Mouse (Mus musculus): ENCODE data around the gene Alk. TPM values are rescaled to one million over a fixed set of nuclear protein-coding genes. Genes with fewer than 3 reads are reported as not detected.

Alk gene
- polyA plus RNA-seq, 1 experiment = not detected

DNA sequence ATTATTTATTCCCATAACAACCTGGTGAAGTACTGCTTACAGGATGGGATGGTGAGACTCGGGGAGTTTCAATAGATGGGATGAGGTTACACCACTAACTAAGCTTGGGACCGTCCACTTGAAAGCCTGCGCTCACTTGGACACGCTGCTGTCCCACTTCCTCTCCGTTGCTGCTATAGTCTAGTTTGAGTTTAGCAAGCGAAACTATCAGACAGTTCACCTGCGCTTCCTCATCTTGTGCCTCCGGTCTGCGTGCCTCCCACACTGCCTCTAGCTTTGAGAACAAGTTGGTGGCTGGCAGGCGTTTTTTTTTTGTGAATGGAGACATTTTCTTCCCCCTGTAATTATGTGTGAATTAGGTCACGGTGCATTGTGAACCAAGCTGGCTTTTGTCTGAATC, 639.8 kb downstream of the Alk start:
- Histone ChIP-seq H3K9me3 (replicated peaks; ENCODE audit: control insufficient read depth, insufficient read depth, low read length, poor library complexity, severe bottlenecking) (no peaks in the 10 kb centered on the region), H3K9ac (ENCODE audit: low read depth, poor library complexity, severe bottlenecking) (no peak overlapping the region), H3K4me3 (ENCODE audit: low read depth, low read length) (no peak overlapping the region), H3K4me1 (ENCODE audit: control insufficient read depth, insufficient read depth, low read length) (no peaks in the 10 kb centered on the region), H3K27ac (ENCODE audit: insufficient read depth, low read length) (no peak overlapping the region), H3K27me3 (ENCODE audit: control insufficient read depth, insufficient read depth, low read length, poor library complexity, severe bottlenecking) (no peaks in the 10 kb centered on the region; the same call in 1 of the 2 replicates), H3K36me3 (ENCODE audit: control insufficient read depth, insufficient read depth, low read length, poor library complexity, severe bottlenecking) (no peaks in the 10 kb centered on the region)
- TF ChIP-seq CTCF (IDR thresholded peaks at IDR 0.05; ENCODE audit: low read depth, low read length) (no peak), POLR2A (IDR thresholded peaks at IDR 0.05; ENCODE audit: insufficient read depth, low read length) (no peak), EP300 (IDR thresholded peaks at IDR 0.05; ENCODE audit: insufficient read depth, low read depth, low read length) (no peak)

DNA sequence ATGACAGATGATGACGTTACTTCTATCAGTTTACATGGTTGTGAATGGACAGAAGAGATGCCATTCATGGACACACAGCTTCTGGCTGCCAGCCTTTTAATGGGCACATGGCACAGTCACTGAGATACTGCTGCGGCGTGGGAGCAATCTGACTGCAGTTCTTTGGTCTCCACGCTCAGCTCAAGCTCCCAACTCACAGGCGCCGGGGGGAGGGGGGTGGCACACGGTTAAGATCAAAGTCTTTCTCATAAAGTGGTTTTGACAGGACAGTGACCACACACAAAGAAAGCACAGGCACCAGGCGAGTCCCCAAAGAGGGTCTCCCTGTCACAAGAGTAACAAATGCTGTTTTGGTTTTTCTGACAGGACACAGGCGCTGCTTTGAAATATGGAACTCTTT, 641.7 kb downstream of the Alk start:
- Histone ChIP-seq H3K27me3 (ENCODE audit: control insufficient read depth, insufficient read depth, low read length, poor library complexity, severe bottlenecking) (no peaks in the 10 kb centered on the region; the same call in 1 of the 2 replicates), H3K9me3 (replicated peaks; ENCODE audit: control insufficient read depth, insufficient read depth, low read length, poor library complexity, severe bottlenecking) (no peaks in the 10 kb centered on the region), H3K4me3 (ENCODE audit: low read depth, low read length) (no peak overlapping the region), H3K27ac (ENCODE audit: insufficient read depth, low read length) (no peak overlapping the region), H3K36me3 (ENCODE audit: control insufficient read depth, insufficient read depth, low read length, poor library complexity, severe bottlenecking) (no peaks in the 10 kb centered on the region), H3K9ac (ENCODE audit: low read depth, poor library complexity, severe bottlenecking) (no peak overlapping the region), H3K4me1 (ENCODE audit: control insufficient read depth, insufficient read depth, low read length) (no peaks in the 10 kb centered on the region)
- TF ChIP-seq EP300 (IDR thresholded peaks at IDR 0.05; ENCODE audit: insufficient read depth, low read depth, low read length) = no peak
- TF ChIP-seq POLR2A (IDR thresholded peaks at IDR 0.05; ENCODE audit: insufficient read depth, low read length) = no peak
- no peak for TF ChIP-seq CTCF (IDR thresholded peaks at IDR 0.05; ENCODE audit: low read depth, low read length)

DNA sequence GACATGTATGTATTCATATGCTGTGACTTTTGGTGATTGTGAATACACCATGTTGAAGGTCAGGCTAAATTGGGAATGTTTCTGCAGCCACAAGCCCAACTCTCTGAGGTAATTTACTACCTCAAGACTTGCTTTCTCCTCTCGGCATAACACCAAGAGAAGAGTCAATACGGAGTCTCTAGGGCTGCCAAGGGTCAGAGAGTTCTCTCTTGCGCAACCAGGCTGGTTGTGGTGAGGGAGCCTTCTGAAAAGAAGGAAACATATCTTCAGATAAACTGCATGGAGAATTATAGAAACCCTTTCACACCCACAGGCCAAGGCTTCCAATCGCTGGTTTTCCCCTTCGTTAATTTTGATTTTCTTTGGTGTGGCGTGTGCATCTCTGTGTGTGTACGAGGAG, 649.4 kb downstream of the Alk start:
- TF ChIP-seq EP300 (IDR thresholded peaks at IDR 0.05; ENCODE audit: insufficient read depth, low read depth, low read length) (no peak), CTCF (IDR thresholded peaks at IDR 0.05; ENCODE audit: low read depth, low read length) (no peak), POLR2A (IDR thresholded peaks at IDR 0.05; ENCODE audit: insufficient read depth, low read length) (no peak)
- no peaks in the 10 kb centered on the region; the same call in 1 of the 2 replicates for H3K27me3 ChIP-seq (ENCODE audit: control insufficient read depth, insufficient read depth, low read length, poor library complexity, severe bottlenecking)
- H3K36me3 ChIP-seq (ENCODE audit: control insufficient read depth, insufficient read depth, low read length, poor library complexity, severe bottlenecking) = no peaks in the 10 kb centered on the region
- no peak overlapping the region for H3K9ac ChIP-seq (ENCODE audit: low read depth, poor library complexity, severe bottlenecking)
- no peak overlapping the region for H3K4me3 ChIP-seq (ENCODE audit: low read depth, low read length)
- no peaks in the 10 kb centered on the region for H3K4me1 ChIP-seq (ENCODE audit: control insufficient read depth, insufficient read depth, low read length)
- H3K9me3 ChIP-seq (replicated peaks; ENCODE audit: control insufficient read depth, insufficient read depth, low read length, poor library complexity, severe bottlenecking) = no peaks in the 10 kb centered on the region
- no peak overlapping the region for H3K27ac ChIP-seq (ENCODE audit: insufficient read depth, low read length)

DNA sequence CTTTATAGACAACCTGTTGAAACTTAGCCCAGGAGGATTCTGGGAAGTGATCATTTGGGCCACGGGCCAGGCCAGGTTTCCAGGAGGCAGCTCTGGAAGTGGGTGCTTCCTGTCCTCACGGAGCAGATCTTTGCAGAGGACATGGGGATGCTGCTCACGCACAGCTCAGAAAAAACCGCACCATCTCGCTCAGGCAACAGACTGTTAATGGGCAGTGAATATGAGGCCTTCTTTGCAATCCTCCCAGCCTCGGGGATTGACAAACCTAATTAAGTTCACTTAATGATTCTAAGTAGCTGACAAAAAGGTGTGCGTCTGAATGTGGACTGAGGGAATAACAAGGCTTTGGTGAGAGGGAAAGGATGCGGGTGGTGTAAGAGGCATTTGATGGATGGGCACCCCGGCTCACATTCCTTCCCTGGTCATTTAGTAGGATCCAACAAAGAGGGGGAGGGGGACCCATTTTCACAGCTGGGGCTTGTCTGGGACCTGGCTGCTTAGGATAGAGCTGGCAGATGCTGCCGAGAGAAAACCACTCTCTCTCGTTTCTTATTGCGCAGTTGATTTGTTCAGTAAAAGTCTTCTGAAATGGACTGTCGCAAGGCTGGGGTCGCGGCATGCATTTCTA, 650.1 kb downstream of the Alk start:
- Histone ChIP-seq H3K4me1 (ENCODE audit: control insufficient read depth, insufficient read depth, low read length) (no peaks in the 10 kb centered on the region), H3K4me3 (ENCODE audit: low read depth, low read length) (no peak overlapping the region), H3K36me3 (ENCODE audit: control insufficient read depth, insufficient read depth, low read length, poor library complexity, severe bottlenecking) (no peaks in the 10 kb centered on the region), H3K9me3 (replicated peaks; ENCODE audit: control insufficient read depth, insufficient read depth, low read length, poor library complexity, severe bottlenecking) (no peaks in the 10 kb centered on the region), H3K27ac (ENCODE audit: insufficient read depth, low read length) (no peak overlapping the region), H3K27me3 (ENCODE audit: control insufficient read depth, insufficient read depth, low read length, poor library complexity, severe bottlenecking) (no peaks in the 10 kb centered on the region; the same call in 1 of the 2 replicates), H3K9ac (ENCODE audit: low read depth, poor library complexity, severe bottlenecking) (no peak overlapping the region)
- TF ChIP-seq POLR2A (IDR thresholded peaks at IDR 0.05; ENCODE audit: insufficient read depth, low read length) (no peak), CTCF (IDR thresholded peaks at IDR 0.05; ENCODE audit: low read depth, low read length) (no peak), EP300 (IDR thresholded peaks at IDR 0.05; ENCODE audit: insufficient read depth, low read depth, low read length) (no peak)

DNA sequence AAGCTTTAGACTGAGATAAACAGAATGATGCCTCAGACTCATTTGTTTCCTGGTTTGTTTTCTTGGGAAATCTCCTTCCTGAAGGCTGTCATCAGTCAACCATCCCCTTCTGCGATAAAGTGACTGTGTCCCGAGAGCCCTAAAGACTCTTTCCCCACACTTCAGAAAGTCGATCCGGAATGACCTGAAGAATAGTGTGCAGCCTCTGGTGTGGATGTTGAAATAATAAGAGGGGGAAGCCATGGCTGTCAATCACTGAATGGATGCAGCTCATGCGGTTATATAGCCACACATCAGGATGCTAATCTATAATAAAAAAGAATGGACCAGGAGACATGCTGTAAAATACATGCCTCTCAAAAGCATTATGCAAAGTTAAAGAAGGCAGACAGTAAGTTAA, 653.5 kb downstream of the Alk start:
- Histone ChIP-seq H3K27me3 (ENCODE audit: control insufficient read depth, insufficient read depth, low read length, poor library complexity, severe bottlenecking) (no peaks in the 10 kb centered on the region; the same call in 1 of the 2 replicates), H3K36me3 (ENCODE audit: control insufficient read depth, insufficient read depth, low read length, poor library complexity, severe bottlenecking) (no peaks in the 10 kb centered on the region), H3K9ac (ENCODE audit: low read depth, poor library complexity, severe bottlenecking) (no peak overlapping the region), H3K27ac (ENCODE audit: insufficient read depth, low read length) (no peak overlapping the region), H3K9me3 (replicated peaks; ENCODE audit: control insufficient read depth, insufficient read depth, low read length, poor library complexity, severe bottlenecking) (no peaks in the 10 kb centered on the region), H3K4me1 (ENCODE audit: control insufficient read depth, insufficient read depth, low read length) (no peaks in the 10 kb centered on the region), H3K4me3 (ENCODE audit: low read depth, low read length) (no peak overlapping the region)
- TF ChIP-seq CTCF (IDR thresholded peaks at IDR 0.05; ENCODE audit: low read depth, low read length) = no peak
- no peak for TF ChIP-seq EP300 (IDR thresholded peaks at IDR 0.05; ENCODE audit: insufficient read depth, low read depth, low read length)
- no peak for TF ChIP-seq POLR2A (IDR thresholded peaks at IDR 0.05; ENCODE audit: insufficient read depth, low read length)

DNA sequence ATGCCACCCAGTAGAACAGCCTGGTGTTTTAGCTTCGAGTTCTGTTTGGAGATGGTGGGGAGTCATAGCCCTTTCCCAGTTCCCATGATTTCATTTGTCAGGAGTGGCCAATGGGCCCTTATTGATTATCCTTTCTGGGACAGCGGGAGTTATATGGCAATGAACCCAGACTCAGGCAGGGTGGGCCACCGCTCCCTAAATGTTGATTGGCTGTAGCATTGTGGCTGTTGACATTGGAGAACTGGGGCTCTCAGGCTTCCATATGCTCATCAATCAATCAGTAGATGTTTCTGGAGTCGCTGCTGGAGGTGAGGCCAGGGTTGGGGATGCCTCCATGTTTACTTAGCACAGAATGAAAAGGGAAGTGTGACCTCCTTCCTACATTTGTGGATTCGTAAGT, 655.7 kb downstream of the Alk start:
- no peak overlapping the region for H3K9ac ChIP-seq (ENCODE audit: low read depth, poor library complexity, severe bottlenecking)
- no peaks in the 10 kb centered on the region for H3K27me3 ChIP-seq (ENCODE audit: control insufficient read depth, insufficient read depth, low read length, poor library complexity, severe bottlenecking)
- H3K36me3 ChIP-seq (ENCODE audit: control insufficient read depth, insufficient read depth, low read length, poor library complexity, severe bottlenecking) = no peaks in the 10 kb centered on the region
- TF ChIP-seq CTCF (IDR thresholded peaks at IDR 0.05; ENCODE audit: low read depth, low read length) (no peak), EP300 (IDR thresholded peaks at IDR 0.05; ENCODE audit: insufficient read depth, low read depth, low read length) (no peak), POLR2A (IDR thresholded peaks at IDR 0.05; ENCODE audit: insufficient read depth, low read length) (no peak)
- no peaks in the 10 kb centered on the region for H3K4me1 ChIP-seq (ENCODE audit: control insufficient read depth, insufficient read depth, low read length)
- no peaks in the 10 kb centered on the region for H3K9me3 ChIP-seq (replicated peaks; ENCODE audit: control insufficient read depth, insufficient read depth, low read length, poor library complexity, severe bottlenecking)
- no peak overlapping the region for H3K27ac ChIP-seq (ENCODE audit: insufficient read depth, low read length)
- H3K4me3 ChIP-seq (ENCODE audit: low read depth, low read length) = no peak overlapping the region
